Comparison of ENCODE assay signal across 19 mouse cellular contexts in genomic region chr19:58088433-58088832, GRCm38 (mm10).
DNase-seq lines count a peak whose midpoint lies in the region; ATAC-seq and TF ChIP-seq lines count a peak whose summit lies in the region.
"Had no signal": no experiment of that assay in that cellular context is flagged by ENCODE, and none has a peak within 500 bp of the region (broad histone marks: within the 10 kb centered on the region; RNA-seq: fewer than 3 reads in every experiment).

No protein-coding gene starts in this region.

- no peak overlapping the region for H3K4me2 ChIP-seq in kidney, postnatal 0 days (ENCODE audit: low read length)
- H3K4me2 ChIP-seq in stomach, embryonic 15.5 days: no peak overlapping the region
- no peak overlapping the region for H3K4me2 ChIP-seq in stomach, postnatal 0 days (replicated peaks; ENCODE audit: low read depth)
- H3K4me2 ChIP-seq: forebrain, embryonic 13.5 days; neural tube, embryonic 15.5 days had no signal

- H3K9me3 ChIP-seq in kidney, postnatal 0 days (replicated peaks; ENCODE audit: low read length): no peaks in the 10 kb centered on the region
- no peaks in the 10 kb centered on the region for H3K9me3 ChIP-seq in stomach, embryonic 15.5 days
- H3K9me3 ChIP-seq in stomach, postnatal 0 days (ENCODE audit: control insufficient read depth, low read length): no peaks in the 10 kb centered on the region
- H3K9me3 ChIP-seq: forebrain, embryonic 13.5 days; neural tube, embryonic 15.5 days had no signal

- H3K27ac ChIP-seq in kidney, postnatal 0 days: no peak overlapping the region
- no peak overlapping the region for H3K27ac ChIP-seq in stomach, embryonic 15.5 days
- H3K27ac ChIP-seq in stomach, postnatal 0 days (replicated peaks): no peak overlapping the region
- H3K27ac ChIP-seq: forebrain, embryonic 13.5 days; neural tube, embryonic 15.5 days had no signal

- 26% methylated on average over 7 of the region's 7 CpGs for WGBS in kidney, postnatal 0 days
- WGBS in stomach, embryonic 15.5 days: 29% methylated on average over 7 of the region's 7 CpGs
- 32% methylated on average over 7 of the region's 7 CpGs for WGBS in stomach, postnatal 0 days

- no peak overlapping the region for H3K4me3 ChIP-seq in kidney, postnatal 0 days (replicated peaks; ENCODE audit: low read depth, low read length)
- no peak overlapping the region for H3K4me3 ChIP-seq in stomach, embryonic 15.5 days (replicated peaks)
- H3K4me3 ChIP-seq in stomach, postnatal 0 days (ENCODE audit: low read depth, low read length): no peak overlapping the region
- H3K4me3 ChIP-seq: erythroblast, embryonic 14.5 days; forebrain, embryonic 13.5 days; neural tube, embryonic 15.5 days had no signal

- no peaks in the 10 kb centered on the region for H3K27me3 ChIP-seq in kidney, postnatal 0 days (ENCODE audit: insufficient read depth, low read length)
- no peaks in the 10 kb centered on the region for H3K27me3 ChIP-seq in stomach, embryonic 15.5 days (replicated peaks)
- no peaks in the 10 kb centered on the region for H3K27me3 ChIP-seq in stomach, postnatal 0 days (ENCODE audit: control insufficient read depth, insufficient read depth, low read length)
- H3K27me3 ChIP-seq: neural tube, embryonic 15.5 days had no signal

- TF ChIP-seq EP300 in stomach, postnatal 0 days (optimal IDR thresholded peaks at IDR 0.05): no peak

- ATAC-seq in kidney, postnatal 0 days (replicated peaks; ENCODE audit: low FRiP score, low read depth): no peak
- ATAC-seq in stomach, embryonic 15.5 days (ENCODE audit: insufficient read depth, low FRiP score, low read depth): peak; percentile 50; the same call in 1 of the 2 replicates
- no peak for ATAC-seq in stomach, postnatal 0 days (ENCODE audit: low FRiP score, low TSS enrichment)
- ATAC-seq: forebrain, embryonic 13.5 days; hindbrain, embryonic 16.5 days; liver, postnatal 0 days; midbrain, embryonic 16.5 days had no signal

- no peak for TF ChIP-seq CTCF in kidney, postnatal 0 days (IDR thresholded peaks at IDR 0.05; ENCODE audit: low read depth)
- TF ChIP-seq CTCF in stomach, postnatal 0 days (IDR thresholded peaks at IDR 0.05; ENCODE audit: low read depth): no peak

- H3K9ac ChIP-seq in kidney, postnatal 0 days (ENCODE audit: low read depth, low read length): no peak overlapping the region
- H3K9ac ChIP-seq in stomach, embryonic 15.5 days: no peak overlapping the region
- H3K9ac ChIP-seq in stomach, postnatal 0 days (ENCODE audit: low read length): no peak overlapping the region
- H3K9ac ChIP-seq: forebrain, embryonic 13.5 days; liver, postnatal 0 days; neural tube, embryonic 15.5 days had no signal

- H3K36me3 ChIP-seq in kidney, postnatal 0 days (ENCODE audit: insufficient read depth, low read length): no peaks in the 10 kb centered on the region
- H3K36me3 ChIP-seq in stomach, embryonic 15.5 days: no peaks in the 10 kb centered on the region
- no peaks in the 10 kb centered on the region for H3K36me3 ChIP-seq in stomach, postnatal 0 days (ENCODE audit: control insufficient read depth, insufficient read depth, low read length)
- H3K36me3 ChIP-seq: neural tube, embryonic 15.5 days had no signal

- H3K4me1 ChIP-seq in kidney, postnatal 0 days (replicated peaks; ENCODE audit: insufficient read depth, low read length): no peaks in the 10 kb centered on the region
- H3K4me1 ChIP-seq in stomach, embryonic 15.5 days: no peaks in the 10 kb centered on the region
- no peaks in the 10 kb centered on the region for H3K4me1 ChIP-seq in stomach, postnatal 0 days (replicated peaks; ENCODE audit: control insufficient read depth, insufficient read depth)
- H3K4me1 ChIP-seq: neural tube, embryonic 15.5 days had no signal

- peak; percentile 52 for DNase-seq in embryo, embryonic 10 days (ENCODE audit: low spot score)
- DNase-seq in embryo, embryonic 9.5 days (ENCODE audit: extremely low spot score): no peak
- DNase-seq in kidney, postnatal 0 days (ENCODE audit: low spot score): peak; percentile 37
- no peak for DNase-seq in kidney, adult 11 months
- DNase-seq in stomach, postnatal 0 days (ENCODE audit: low spot score): no peak
- DNase-seq in thymus, postnatal 36 days: no peak
- DNase-seq in ovary, postnatal 10 days (ENCODE audit: low spot score): no peak
- DNase-seq: adrenal gland, adult 2 months; cerebellum, adult 9-10 months; heart, postnatal 4 days; kidney, adult 18-20 months; liver, postnatal 0 days; right cerebral cortex, postnatal 25 days had no signal

Comparison
In these comparisons a context has a peak if more than half of its experiments do, and no peak if none do; other contexts are left out.
1. DNase-seq: peak in embryo, embryonic 10 days (single experiment) and kidney, postnatal 0 days (single experiment); none in embryo, embryonic 9.5 days (single experiment), kidney, adult 11 months (single experiment), stomach, postnatal 0 days (single experiment), thymus, postnatal 36 days (0 of 2) and ovary, postnatal 10 days (single experiment).